In the genomic region with DNA sequence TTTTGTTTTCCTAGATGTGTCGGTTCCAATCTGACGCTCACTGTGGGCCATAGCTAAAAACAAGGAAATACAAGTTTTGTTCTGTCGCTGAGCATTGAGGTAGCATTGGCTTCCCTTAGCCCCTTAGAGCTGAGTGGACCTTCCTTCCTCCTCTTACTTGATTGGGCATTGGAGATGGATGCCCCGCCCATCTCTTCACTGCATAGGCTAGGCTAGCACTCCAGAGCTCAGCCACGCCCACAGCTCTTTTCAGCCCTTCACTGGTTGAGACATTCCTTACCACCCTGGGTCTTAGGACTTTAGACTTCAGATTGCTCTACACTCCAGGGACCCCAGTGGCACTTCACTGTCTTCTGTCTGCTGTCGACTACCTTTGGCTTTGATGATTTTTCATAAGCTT, we compare ENCODE assay signal across 8 mouse cellular contexts.
DNase-seq lines count a peak whose midpoint lies in the region; ATAC-seq and TF ChIP-seq lines count a peak whose summit lies in the region.
"Had no signal": no experiment of that assay in that cellular context is flagged by ENCODE, and none has a peak within 500 bp of the region (broad histone marks: within the 10 kb centered on the region; RNA-seq: fewer than 3 reads in every experiment).

No protein-coding gene starts in this region.

- no peaks in the 10 kb centered on the region for H3K36me3 ChIP-seq in erythroblast, embryonic 14.5 days (ENCODE audit: control insufficient read depth)
- no peaks in the 10 kb centered on the region for H3K36me3 ChIP-seq in liver, postnatal 0 days (replicated peaks; ENCODE audit: insufficient read depth, low read length)
- H3K36me3 ChIP-seq in neural tube, embryonic 13.5 days, result no peaks in the 10 kb centered on the region

- TF ChIP-seq EP300 in liver, postnatal 0 days (IDR thresholded peaks at IDR 0.05; ENCODE audit: low read depth), result no peak

- H3K27ac ChIP-seq in liver, postnatal 0 days (ENCODE audit: low read depth), result 0 out of 2 replicates have a peak overlapping the region, but pooled peaks have one; percentile 55
- H3K27ac ChIP-seq in neural tube, embryonic 13.5 days (replicated peaks), result no peak overlapping the region
- H3K27ac ChIP-seq: heart, adult 2 months had no signal

- ATAC-seq in liver, postnatal 0 days, result peak; percentile 89
- 0 out of 2 replicates have a peak, but pooled peaks have one; percentile 57 for ATAC-seq in neural tube, embryonic 13.5 days (ENCODE audit: low read depth)

- no peak overlapping the region for H3K9ac ChIP-seq in liver, postnatal 0 days (replicated peaks)
- no peak overlapping the region for H3K9ac ChIP-seq in neural tube, embryonic 13.5 days

- no peak for TF ChIP-seq CTCF in liver, postnatal 0 days (IDR thresholded peaks at IDR 0.05; ENCODE audit: low read depth)

- 20% methylated on average over 6 of the region's 6 CpGs for WGBS in liver, postnatal 0 days (ENCODE audit: insufficient replicate concordance)
- WGBS in neural tube, embryonic 13.5 days, result 15% methylated on average over 6 of the region's 6 CpGs

- peak; percentile 15 for DNase-seq in brain, adult 2 months (ENCODE audit: low read depth, low spot score)
- peak; percentile 16 for DNase-seq in induced T-regulatory cell, adult 2 months (ENCODE audit: low read depth)
- peak; percentile 74 for DNase-seq in liver, postnatal 0 days
- no peak for DNase-seq in cerebellum, adult 9-10 months
- no peak for DNase-seq in urinary bladder, postnatal 36 days (ENCODE audit: low spot score in 2 of 2)

- H3K9me3 ChIP-seq in erythroblast, embryonic 14.5 days (ENCODE audit: control insufficient read depth, low read length), result no peaks in the 10 kb centered on the region
- H3K9me3 ChIP-seq in liver, postnatal 0 days (ENCODE audit: low read length), result no peaks in the 10 kb centered on the region
- H3K9me3 ChIP-seq in neural tube, embryonic 13.5 days, result no peaks in the 10 kb centered on the region

- H3K4me3 ChIP-seq in erythroblast, embryonic 14.5 days (replicated peaks), result peak overlapping the region; percentile 35
- H3K4me3 ChIP-seq in liver, postnatal 0 days (ENCODE audit: low read depth, low read length), result peak overlapping the region; percentile 28
- no peak overlapping the region for H3K4me3 ChIP-seq in neural tube, embryonic 13.5 days
- H3K4me3 ChIP-seq: heart, adult 2 months had no signal

- H3K4me2 ChIP-seq in liver, postnatal 0 days (ENCODE audit: low read depth, low read length), result peak overlapping the region; percentile 64
- peak overlapping the region; percentile 37 for H3K4me2 ChIP-seq in neural tube, embryonic 13.5 days

- H3K4me1 ChIP-seq in erythroblast, embryonic 14.5 days (ENCODE audit: control insufficient read depth), result peaks cover 8% of the 10 kb centered on the region
- peaks cover 27% of the 10 kb centered on the region for H3K4me1 ChIP-seq in liver, postnatal 0 days (ENCODE audit: insufficient read depth)
- H3K4me1 ChIP-seq in neural tube, embryonic 13.5 days (replicated peaks), result peaks cover 57% of the 10 kb centered on the region

- H3K27me3 ChIP-seq in erythroblast, embryonic 14.5 days (ENCODE audit: control insufficient read depth), result no peaks in the 10 kb centered on the region
- no peaks in the 10 kb centered on the region for H3K27me3 ChIP-seq in liver, postnatal 0 days (ENCODE audit: insufficient read depth, low read length)
- H3K27me3 ChIP-seq in neural tube, embryonic 13.5 days, result no peaks in the 10 kb centered on the region

Comparison
In these comparisons a context has a peak if more than half of its experiments do, and no peak if none do; other contexts are left out.
1. DNase-seq: peak in brain, adult 2 months (single experiment), induced T-regulatory cell, adult 2 months (single experiment) and liver, postnatal 0 days (single experiment); none in cerebellum, adult 9-10 months (single experiment) and urinary bladder, postnatal 36 days (0 of 2).